Mouse (Mus musculus): ENCODE data around the gene Socs7. TPM values are rescaled to one million over a fixed set of nuclear protein-coding genes. Genes with fewer than 3 reads are reported as not detected.

Gene Socs7
- polyA plus RNA-seq, 1 experiment from 2014 or later = 2.6 TPM

DNA sequence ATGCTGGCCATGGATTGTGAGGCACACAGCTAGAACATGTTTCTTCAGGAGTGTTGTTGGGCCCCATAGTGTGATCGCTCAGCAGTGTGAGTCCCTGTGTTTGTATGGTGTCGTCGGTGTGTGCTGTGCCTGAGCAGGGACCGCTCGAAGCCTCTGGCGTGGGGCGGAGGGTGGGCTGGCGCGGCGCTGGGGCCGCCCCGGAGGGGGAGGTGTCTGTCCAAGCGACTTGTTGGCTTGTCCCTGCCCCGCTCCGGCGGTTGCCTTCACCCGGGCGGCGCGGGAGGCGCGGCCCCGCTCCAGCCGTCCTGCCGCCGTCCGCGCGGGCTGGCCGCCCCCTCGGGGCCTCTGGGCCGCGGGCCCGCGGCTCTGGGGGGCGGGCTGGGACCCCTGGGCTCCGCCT lies 77.6 kb downstream of the Socs7 start:
- peaks cover 13% of the 10 kb centered on the region; the same call in 1 of the 2 replicates for H3K36me3 ChIP-seq (ENCODE audit: insufficient read depth, low read length)
- no peaks in the 10 kb centered on the region for H3K27me3 ChIP-seq (ENCODE audit: insufficient read depth, low read length)
- WGBS = 2% methylated on average over 29 of the region's 37 CpGs
- TF ChIP-seq CTCF (IDR thresholded peaks at IDR 0.05; ENCODE audit: low read depth) = no peak
- H3K27ac ChIP-seq = peak overlapping the region; percentile 90
- peaks cover 78% of the 10 kb centered on the region for H3K4me1 ChIP-seq (replicated peaks; ENCODE audit: insufficient read depth, low read length)
- ATAC-seq (replicated peaks; ENCODE audit: low FRiP score, low read depth) (peak; percentile 38; the same call in 1 of the 2 replicates), DNase-seq (ENCODE audit: low spot score) (peak; percentile 81)
- peak overlapping the region; percentile 67 for H3K4me3 ChIP-seq (replicated peaks; ENCODE audit: low read depth, low read length)
- peak overlapping the region; percentile 79 for H3K4me2 ChIP-seq (ENCODE audit: low read length)
- no peaks in the 10 kb centered on the region for H3K9me3 ChIP-seq (replicated peaks; ENCODE audit: low read length)
- H3K9ac ChIP-seq (ENCODE audit: low read depth, low read length) = peak overlapping the region; percentile 82

DNA sequence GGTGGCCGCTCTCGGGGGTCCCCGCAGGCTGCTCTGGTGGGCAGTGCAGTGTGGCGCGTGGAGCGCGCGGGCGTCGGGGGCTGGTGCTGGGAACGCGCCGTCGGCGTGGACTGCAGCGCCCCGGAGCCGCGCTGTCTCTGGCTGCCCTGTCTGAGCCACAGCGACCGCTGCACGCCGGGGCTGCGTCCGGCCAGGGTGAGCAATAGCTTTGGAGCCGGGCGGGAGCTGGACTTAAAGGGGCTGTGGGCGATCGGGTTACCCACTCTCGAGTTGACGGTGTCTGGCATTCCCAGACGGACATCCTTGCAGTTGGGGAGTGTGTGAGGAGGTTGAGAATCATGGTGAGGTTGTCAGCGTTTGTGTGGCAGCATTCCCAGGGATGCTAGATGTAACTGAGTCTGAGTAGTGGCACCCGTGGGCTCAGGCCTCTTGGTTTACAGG lies 78.1 kb downstream of the Socs7 start:
- Histone ChIP-seq H3K4me2 (ENCODE audit: low read length) (peak overlapping the region; percentile 79), H3K27ac (peak overlapping the region; percentile 90), H3K9ac (ENCODE audit: low read depth, low read length) (peak overlapping the region; percentile 82), H3K4me1 (replicated peaks; ENCODE audit: insufficient read depth, low read length) (peaks cover 73% of the 10 kb centered on the region), H3K27me3 (ENCODE audit: insufficient read depth, low read length) (no peaks in the 10 kb centered on the region), H3K36me3 (ENCODE audit: insufficient read depth, low read length) (peaks cover 16% of the 10 kb centered on the region; the same call in 1 of the 2 replicates), H3K4me3 (replicated peaks; ENCODE audit: low read depth, low read length) (peak overlapping the region; percentile 67), H3K9me3 (replicated peaks; ENCODE audit: low read length) (no peaks in the 10 kb centered on the region)
- DNase-seq (ENCODE audit: low spot score) = peak; percentile 68
- ATAC-seq (replicated peaks; ENCODE audit: low FRiP score, low read depth) = peak; percentile 15; the same call in 1 of the 2 replicates
- 1% methylated on average over 34 of the region's 34 CpGs for WGBS
- no peak for TF ChIP-seq CTCF (IDR thresholded peaks at IDR 0.05; ENCODE audit: low read depth)

GRCm38 (mm10) chr11:97441036-97441657 lies 78.8 kb downstream of the Socs7 start:
- Histone ChIP-seq H3K4me3 (replicated peaks; ENCODE audit: low read depth, low read length) (peak overlapping the region; percentile 67), H3K4me1 (replicated peaks; ENCODE audit: insufficient read depth, low read length) (peaks cover 66% of the 10 kb centered on the region), H3K9ac (ENCODE audit: low read depth, low read length) (peak overlapping the region; percentile 82), H3K27ac (peak overlapping the region; percentile 90), H3K4me2 (ENCODE audit: low read length) (peak overlapping the region; percentile 79), H3K27me3 (ENCODE audit: insufficient read depth, low read length) (no peaks in the 10 kb centered on the region), H3K36me3 (ENCODE audit: insufficient read depth, low read length) (peaks cover 20% of the 10 kb centered on the region; the same call in 1 of the 2 replicates), H3K9me3 (replicated peaks; ENCODE audit: low read length) (no peaks in the 10 kb centered on the region)
- TF ChIP-seq CTCF (IDR thresholded peaks at IDR 0.05; ENCODE audit: low read depth) = no peak
- 36% methylated on average over 15 of the region's 15 CpGs for WGBS
- no peak for ATAC-seq (replicated peaks; ENCODE audit: low FRiP score, low read depth)
- no peak for DNase-seq (ENCODE audit: low spot score)

DNA sequence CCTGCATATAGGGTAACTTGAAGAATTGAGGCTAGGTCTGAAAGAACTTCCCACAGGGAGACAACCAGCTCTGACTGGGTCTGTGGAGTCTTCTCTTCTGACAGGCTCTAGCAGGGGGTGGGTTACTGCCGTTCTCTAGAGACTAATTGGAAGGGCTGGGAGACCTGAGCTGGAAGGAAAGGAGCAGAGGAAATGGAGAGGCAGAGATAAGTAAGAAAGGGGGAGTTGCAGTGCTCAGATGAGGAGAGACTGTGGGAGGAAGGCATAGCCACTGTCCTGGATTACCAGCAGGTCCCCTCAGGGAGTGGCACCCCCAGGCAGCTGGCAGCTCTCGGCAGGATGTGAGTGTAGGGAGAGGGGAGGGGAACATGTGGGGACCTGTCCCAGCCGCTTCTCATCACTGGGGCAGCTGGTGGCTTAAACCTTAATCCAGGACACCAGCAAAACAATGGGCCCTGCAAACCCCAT lies 79.3 kb downstream of the Socs7 start:
- no peaks in the 10 kb centered on the region for H3K27me3 ChIP-seq (ENCODE audit: insufficient read depth, low read length)
- peaks cover 61% of the 10 kb centered on the region for H3K4me1 ChIP-seq (replicated peaks; ENCODE audit: insufficient read depth, low read length)
- no peaks in the 10 kb centered on the region for H3K9me3 ChIP-seq (replicated peaks; ENCODE audit: low read length)
- peak; percentile 77 for DNase-seq (ENCODE audit: low spot score)
- peaks cover 20% of the 10 kb centered on the region; the same call in 1 of the 2 replicates for H3K36me3 ChIP-seq (ENCODE audit: insufficient read depth, low read length)
- ATAC-seq (replicated peaks; ENCODE audit: low FRiP score, low read depth) = no peak
- WGBS = 5% methylated on average over 3 of the region's 3 CpGs
- H3K4me2 ChIP-seq (ENCODE audit: low read length) = peak overlapping the region; percentile 79
- peak overlapping the region; percentile 90 for H3K27ac ChIP-seq
- no peak for TF ChIP-seq CTCF (IDR thresholded peaks at IDR 0.05; ENCODE audit: low read depth)
- H3K4me3 ChIP-seq (replicated peaks; ENCODE audit: low read depth, low read length) = peak overlapping the region; percentile 67
- H3K9ac ChIP-seq (ENCODE audit: low read depth, low read length) = peak overlapping the region; percentile 37; the same call in 1 of the 2 replicates

GRCm38 (mm10) chr11:97442891-97443675 lies 80.7 kb downstream of the Socs7 start:
- H3K4me1 ChIP-seq (replicated peaks; ENCODE audit: insufficient read depth, low read length) = peaks cover 49% of the 10 kb centered on the region
- H3K9me3 ChIP-seq (replicated peaks; ENCODE audit: low read length) = no peaks in the 10 kb centered on the region
- H3K36me3 ChIP-seq (ENCODE audit: insufficient read depth, low read length) = peaks cover 22% of the 10 kb centered on the region; the same call in 1 of the 2 replicates
- H3K9ac ChIP-seq (ENCODE audit: low read depth, low read length) = no peak overlapping the region
- no peaks in the 10 kb centered on the region for H3K27me3 ChIP-seq (ENCODE audit: insufficient read depth, low read length)
- WGBS = 77% methylated on average over 11 of the region's 11 CpGs
- ATAC-seq (replicated peaks; ENCODE audit: low FRiP score, low read depth) = no peak
- no peak for DNase-seq (ENCODE audit: low spot score)
- peak overlapping the region; percentile 90; the same call in 1 of the 2 replicates for H3K27ac ChIP-seq
- peak overlapping the region; percentile 79 for H3K4me2 ChIP-seq (ENCODE audit: low read length)
- no peak for TF ChIP-seq CTCF (IDR thresholded peaks at IDR 0.05; ENCODE audit: low read depth)
- no peak overlapping the region for H3K4me3 ChIP-seq (replicated peaks; ENCODE audit: low read depth, low read length)

DNA sequence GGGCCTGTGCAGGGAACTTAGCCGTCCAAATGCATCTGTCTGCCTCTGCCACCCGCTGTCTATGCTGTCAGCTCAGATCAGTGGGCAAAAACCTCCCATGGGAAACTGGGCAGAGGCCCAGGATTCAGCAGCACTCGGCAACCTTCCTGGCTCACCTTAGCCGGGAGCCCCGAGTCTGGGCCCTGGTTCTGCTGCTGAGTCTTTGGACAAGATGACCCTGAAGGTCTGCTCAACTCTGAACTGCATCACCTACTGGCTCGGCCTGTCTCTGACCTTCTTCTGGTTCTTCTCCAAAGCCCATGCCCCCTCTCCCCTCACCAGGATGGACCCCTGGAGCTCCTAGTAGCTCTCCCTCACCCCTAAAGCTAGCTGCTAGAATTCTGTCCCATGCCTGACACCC lies 83.2 kb downstream of the Socs7 start:
- no peak overlapping the region for H3K9ac ChIP-seq (ENCODE audit: low read depth, low read length)
- peaks cover 34% of the 10 kb centered on the region for H3K4me1 ChIP-seq (replicated peaks; ENCODE audit: insufficient read depth, low read length)
- H3K27ac ChIP-seq = no peak overlapping the region
- no peaks in the 10 kb centered on the region for H3K9me3 ChIP-seq (replicated peaks; ENCODE audit: low read length)
- H3K4me3 ChIP-seq (replicated peaks; ENCODE audit: low read depth, low read length) = no peak overlapping the region
- H3K4me2 ChIP-seq (ENCODE audit: low read length) = no peak overlapping the region
- DNase-seq (ENCODE audit: low spot score) = no peak
- 76% methylated on average over 6 of the region's 6 CpGs for WGBS
- ATAC-seq (replicated peaks; ENCODE audit: low FRiP score, low read depth) = no peak
- peaks cover 33% of the 10 kb centered on the region for H3K36me3 ChIP-seq (ENCODE audit: insufficient read depth, low read length)
- TF ChIP-seq CTCF (IDR thresholded peaks at IDR 0.05; ENCODE audit: low read depth) = no peak
- H3K27me3 ChIP-seq (ENCODE audit: insufficient read depth, low read length) = no peaks in the 10 kb centered on the region
